Mouse (Mus musculus) heart, postnatal 36 days (tissue): ENCODE results near the gene Wdfy4. TPM values are rescaled to one million over a fixed set of nuclear protein-coding genes. Genes with fewer than 3 reads are reported as not detected.

Experiments used
- DNase-seq, 2 experiments: peaks; one replicate each; pipeline ENCODE4 v3.0.0; 2021 to 2022
- intact Hi-C: fragments of 180-260 bp; cut with DNase I; formaldehyde crosslinking; loops from one replicate; pipeline ENCODE4 v1.15.1; 2025
- total RNA-seq, 2 experiments: library from RNA; stranded (reverse); gene quantifications; 2 replicates each; pipeline ENCODE4 v1.2.3; 2021

The Wdfy4 gene
- total RNA-seq, 2 experiments from 2014 or later, result 2.1 to 3.1 TPM

- intact Hi-C loops, result no loop called here
- DNase-seq, result no peak
These were observed 274.1 kb downstream of the Wdfy4 start for GRCm38 (mm10) chr14:32911187-32911586.

Other genes with a start within 250 kb of the Wdfy4 start
- gene Lrrc18, start 194.1 kb downstream of the Wdfy4 start, total RNA-seq, result under 1 TPM; 0.35 to 0.36 TPM
- gene Arhgap22, start 28.5 kb upstream of the Wdfy4 start, total RNA-seq, result 1 to 10 TPM; 1.6 to 2.6 TPM